Mouse (Mus musculus) bone marrow macrophage, adult 2 months (primary cell): ENCODE measurements at regions not wholly inside any gene's neighbourhood (a gene's known extent, or its start where the extent isn't known, plus 50 kb on each side); places are given as distances from the start of the nearest gene placed in this dataset.

Experiments
- H3K27ac ChIP-seq: 2 replicates; pipeline ENCODE4 v1.5.1; 2012; ENCODE audit warnings: low read depth, low read length; ENCODE audit not compliant: insufficient read depth
- H3K4me1 ChIP-seq: 2 replicates; pipeline ENCODE4 v1.6.1; 2012; ENCODE audit warnings: low read length; ENCODE audit not compliant: control insufficient read depth, insufficient read depth
- H3K4me3 ChIP-seq: 2 replicates; pipeline ENCODE4 v1.5.1; 2012; ENCODE audit warnings: mild to moderate bottlenecking, low read length, moderate library complexity; ENCODE audit not compliant: insufficient read depth
- CTCF ChIP-seq: IDR thresholded peaks from 2 replicates; pipeline ENCODE4 v1.5.1; 2012; ENCODE audit warnings: low read depth, mild to moderate bottlenecking, low read length, moderate library complexity
- POLR2A ChIP-seq: IDR thresholded peaks from 2 replicates; pipeline ENCODE4 v1.6.1; 2012; ENCODE audit warnings: mild to moderate bottlenecking, low read depth, low read length, borderline replicate concordance

DNA sequence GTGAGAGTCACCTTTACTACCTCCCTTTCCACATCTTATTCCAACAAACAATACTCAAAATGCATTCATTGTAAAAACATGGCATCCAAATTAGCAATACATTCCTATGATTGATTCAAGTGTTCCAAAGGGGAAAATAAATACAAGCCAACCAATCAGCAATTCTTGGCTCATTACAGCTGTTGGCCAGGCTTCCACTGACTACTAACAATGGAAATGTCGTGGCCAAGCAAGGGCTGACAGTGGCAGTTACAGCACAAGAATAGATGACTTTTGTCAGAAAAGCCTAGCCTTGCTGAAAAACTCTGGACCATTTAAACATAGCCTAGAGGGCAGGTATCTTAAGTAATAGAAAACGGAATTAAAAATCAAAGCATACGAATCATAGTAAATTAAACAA lies 148.8 kb upstream of the Ift57 start:
- no peak for TF ChIP-seq POLR2A
- Histone ChIP-seq H3K4me3 (no peak overlapping the region), H3K4me1 (no peaks in the 10 kb centered on the region), H3K27ac (no peak overlapping the region)

DNA sequence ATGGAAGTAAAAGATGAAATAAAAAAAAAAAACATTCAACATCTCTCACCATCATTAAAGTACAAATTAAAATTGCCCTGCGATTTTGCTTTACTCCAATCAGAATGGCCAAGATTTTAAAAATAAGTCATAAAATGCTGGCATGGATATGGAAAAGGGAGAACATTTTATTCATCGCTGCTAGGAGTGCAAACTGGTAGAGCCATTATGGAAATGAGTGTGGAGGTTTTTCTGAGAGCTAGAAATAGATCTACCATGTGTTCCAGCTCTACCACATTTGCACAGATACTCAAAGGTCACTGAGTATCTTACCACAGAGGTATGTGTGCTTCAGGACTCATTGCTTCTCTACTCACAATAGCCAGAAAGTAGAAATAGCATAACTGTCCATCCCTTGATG lies 129.0 kb upstream of the Ift57 start:
- Histone ChIP-seq H3K4me3 (no peak overlapping the region), H3K27ac (no peak overlapping the region), H3K4me1 (no peaks in the 10 kb centered on the region)
- TF ChIP-seq CTCF (no peak), POLR2A (no peak)

DNA sequence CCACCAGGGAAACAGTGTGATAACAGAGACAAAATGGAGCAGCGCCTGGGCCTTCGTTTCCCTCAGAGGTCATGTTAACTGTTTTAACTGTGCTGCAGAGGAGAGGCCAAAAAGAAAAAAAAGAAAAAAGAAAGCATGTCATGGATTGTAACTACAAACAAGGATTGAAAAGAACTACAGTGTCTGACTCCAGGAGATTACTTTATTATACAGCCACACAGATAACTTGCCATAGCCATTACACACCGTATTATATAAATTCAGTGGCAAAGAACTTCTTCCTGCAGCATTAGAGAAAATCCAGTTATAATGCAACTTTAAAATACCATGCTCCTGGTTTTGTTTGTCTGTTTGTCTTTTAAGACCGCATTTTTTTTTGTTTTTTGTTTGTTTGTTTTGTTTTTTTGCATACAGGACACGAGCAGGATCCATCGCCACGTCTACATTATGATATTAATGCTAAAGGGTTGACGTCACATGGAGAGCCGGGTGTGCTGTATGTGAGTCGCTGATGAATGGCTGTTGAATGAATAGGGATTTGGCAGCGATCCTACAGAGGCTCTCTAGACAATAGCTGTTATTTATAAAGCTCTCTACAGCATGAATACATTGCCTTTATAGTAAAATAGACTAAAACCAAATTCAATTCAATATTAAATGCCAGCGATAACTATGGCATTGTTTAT lies 126.4 kb upstream of the Ift57 start:
- Histone ChIP-seq H3K4me3 (no peak overlapping the region), H3K4me1 (no peaks in the 10 kb centered on the region), H3K27ac (no peak overlapping the region)
- TF ChIP-seq CTCF (no peak), POLR2A (no peak)

- Histone ChIP-seq H3K4me3 (no peak overlapping the region), H3K27ac (no peak overlapping the region), H3K4me1 (no peaks in the 10 kb centered on the region)
- TF ChIP-seq POLR2A (no peak), CTCF (no peak)
Measured at GRCm38 (mm10) chr16:49573171-49573517, 125.9 kb upstream of the Ift57 start.

DNA sequence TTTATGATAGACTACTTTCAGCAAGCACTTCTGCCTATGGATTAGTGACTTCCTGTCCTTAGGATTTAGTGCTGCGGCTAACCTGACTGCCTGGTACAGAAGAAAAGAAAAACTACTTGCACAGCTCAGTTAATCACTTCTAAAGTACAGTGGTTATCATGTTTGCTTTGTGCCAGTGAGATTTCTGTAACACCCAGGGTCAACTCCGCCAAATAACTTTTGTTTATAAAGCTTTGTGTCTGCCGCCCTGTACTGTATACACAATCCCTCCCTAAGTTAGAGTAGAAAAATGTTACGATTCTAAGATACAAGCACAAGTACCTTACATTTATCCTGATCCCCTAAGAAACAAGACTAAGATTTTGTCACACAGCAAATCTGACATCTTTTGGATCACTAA lies 120.1 kb upstream of the Ift57 start:
- Histone ChIP-seq H3K4me1 (no peaks in the 10 kb centered on the region), H3K4me3 (no peak overlapping the region), H3K27ac (no peak overlapping the region)
- TF ChIP-seq POLR2A (no peak), CTCF (no peak)

DNA sequence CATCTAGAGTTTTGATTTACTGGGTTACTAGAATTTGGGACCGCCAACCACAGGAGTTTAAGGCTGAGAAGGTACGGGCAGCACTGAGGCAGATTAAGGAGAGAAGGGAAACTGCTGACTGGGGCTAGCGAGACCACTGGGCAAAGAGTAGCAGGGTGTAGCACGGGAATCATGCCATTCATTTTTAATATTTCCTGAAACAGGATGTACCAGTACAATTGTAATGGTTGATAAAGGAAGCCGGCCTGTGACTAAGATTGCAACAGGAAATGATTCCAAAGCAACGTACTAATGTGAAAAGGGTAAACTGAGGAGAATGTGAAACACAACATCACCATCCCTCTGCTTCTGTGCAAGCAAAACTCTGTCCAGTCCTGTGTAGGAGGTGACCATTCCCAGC lies 118.3 kb upstream of the Ift57 start:
- H3K4me1 ChIP-seq, result no peaks in the 10 kb centered on the region
- no peak overlapping the region for H3K27ac ChIP-seq
- no peak overlapping the region for H3K4me3 ChIP-seq
- TF ChIP-seq CTCF (no peak), POLR2A (no peak)

DNA sequence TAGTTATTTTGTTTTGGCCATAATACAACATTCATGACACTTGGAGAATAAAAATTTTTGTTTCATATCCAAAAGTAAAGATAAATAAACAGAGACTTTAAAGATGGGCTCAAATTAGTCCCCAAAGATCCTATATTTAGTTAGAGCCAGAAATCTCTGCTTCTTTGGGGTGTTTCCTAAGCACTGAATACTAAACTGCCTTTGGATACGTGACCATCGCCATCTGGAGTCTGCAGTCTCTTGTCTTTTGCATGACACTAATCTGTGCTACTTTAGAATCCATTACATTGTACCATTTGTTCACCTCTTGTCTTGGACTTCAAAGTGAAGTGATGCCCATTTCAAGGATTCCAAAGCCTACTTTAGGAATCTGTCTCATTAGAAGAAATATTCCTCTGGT lies 92.5 kb upstream of the Ift57 start:
- no peaks in the 10 kb centered on the region for H3K4me1 ChIP-seq
- no peak overlapping the region for H3K4me3 ChIP-seq
- TF ChIP-seq POLR2A, result no peak
- no peak for TF ChIP-seq CTCF

GRCm38 (mm10) chr16:49614801-49615200 lies 84.2 kb upstream of the Ift57 start:
- Histone ChIP-seq H3K4me1 (no peaks in the 10 kb centered on the region), H3K4me3 (no peak overlapping the region), H3K27ac (no peak overlapping the region)
- no peak for TF ChIP-seq CTCF

More for the DNA sequence above, 92.5 kb upstream of the Ift57 start:
- no peak overlapping the region for H3K27ac ChIP-seq

DNA sequence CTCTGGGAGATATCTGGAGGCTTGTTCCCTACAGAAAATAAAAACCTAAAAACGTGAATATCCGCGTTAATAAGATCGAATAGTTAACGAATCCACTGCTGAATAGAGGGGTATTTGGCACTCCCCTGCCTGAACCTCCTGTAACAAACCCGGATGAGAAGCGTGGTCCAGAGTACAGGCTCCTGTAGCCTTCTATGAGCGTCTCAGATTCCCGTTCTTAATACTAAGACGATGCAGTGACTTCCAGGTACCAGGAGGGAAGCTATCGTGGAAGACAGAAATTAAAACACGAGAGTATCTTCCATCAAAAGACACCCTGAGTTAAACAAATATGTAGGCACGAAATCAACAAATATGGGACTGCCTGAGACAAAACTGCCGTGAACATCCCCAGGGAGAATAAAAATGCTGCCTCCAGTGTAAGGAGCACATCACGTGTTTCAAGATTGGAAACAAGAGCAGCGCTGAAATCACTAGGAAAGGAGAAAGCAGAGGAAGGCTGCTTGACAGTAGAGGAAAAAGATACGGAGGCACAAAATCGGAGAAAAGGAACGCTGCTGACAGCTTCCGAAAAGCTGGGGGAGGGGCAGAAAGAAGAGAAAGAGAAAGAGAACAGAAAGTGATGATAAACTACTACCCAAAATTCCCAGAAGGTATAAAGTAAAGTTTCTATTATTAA lies 83.6 kb upstream of the Ift57 start:
- Histone ChIP-seq H3K4me1 (no peaks in the 10 kb centered on the region), H3K27ac (no peak overlapping the region), H3K4me3 (no peak overlapping the region)
- no peak for TF ChIP-seq POLR2A

DNA sequence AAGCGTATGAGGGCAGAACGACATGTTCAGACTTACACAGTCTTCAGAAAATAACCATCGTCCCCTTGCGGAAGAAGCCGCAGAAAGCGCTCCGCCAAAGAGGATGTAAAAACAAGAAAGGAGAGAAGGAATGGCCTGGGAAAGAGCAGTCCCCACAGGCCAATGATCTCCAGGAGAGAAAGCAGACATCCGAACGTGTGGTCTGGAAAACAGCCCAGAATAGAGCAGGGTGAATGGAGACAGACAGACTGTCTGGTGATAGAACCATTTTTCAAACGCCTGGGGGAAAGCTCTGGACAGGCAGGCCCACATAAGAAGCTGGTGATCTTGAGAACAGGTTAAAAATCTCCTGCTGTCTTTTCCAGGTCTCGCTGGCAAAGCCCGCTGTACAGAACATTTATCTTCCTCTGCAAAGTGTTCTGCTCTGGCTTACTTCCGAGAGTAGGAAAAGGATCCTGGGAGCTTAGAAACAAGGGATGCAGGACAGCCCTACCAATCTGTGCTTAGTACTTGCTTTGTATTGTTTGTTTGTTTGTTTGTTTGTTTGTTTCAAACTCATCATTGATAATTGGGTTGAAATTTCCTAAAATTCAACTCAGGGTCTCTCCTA lies 82.7 kb upstream of the Ift57 start:
- H3K27ac ChIP-seq, result no peak overlapping the region
- H3K4me3 ChIP-seq, result no peak overlapping the region
- H3K4me1 ChIP-seq, result no peaks in the 10 kb centered on the region
- no peak for TF ChIP-seq CTCF
- TF ChIP-seq POLR2A, result no peak

DNA sequence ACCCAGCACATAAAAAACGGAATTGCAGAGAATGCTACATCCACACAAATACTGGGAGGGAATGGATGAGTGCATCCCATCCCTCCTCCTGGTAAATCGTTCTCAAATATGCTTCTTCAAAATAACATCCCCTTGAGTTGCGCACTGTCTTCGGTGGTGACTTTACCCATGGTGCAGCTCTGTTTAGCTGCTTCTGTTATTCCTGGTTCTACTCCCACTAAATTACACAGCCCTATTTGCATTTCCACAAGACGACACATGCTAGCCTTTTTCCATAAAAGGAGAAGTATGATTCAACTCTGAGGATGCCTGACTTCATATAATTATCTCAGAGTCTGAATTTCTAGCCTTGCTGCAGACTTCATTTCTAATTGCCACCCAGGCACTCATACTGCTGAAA lies 65.5 kb upstream of the Ift57 start:
- H3K4me1 ChIP-seq, result no peaks in the 10 kb centered on the region
- H3K27ac ChIP-seq, result no peak overlapping the region
- no peak for TF ChIP-seq CTCF
- TF ChIP-seq POLR2A, result no peak
- no peak overlapping the region for H3K4me3 ChIP-seq
